Mouse (Mus musculus): ENCODE results near the gene Hipk2. TPM values are rescaled to one million over a fixed set of nuclear protein-coding genes. Genes with fewer than 3 reads are reported as not detected.

Gene Hipk2
- polyA plus RNA-seq, 1 experiment from 2014 or later = 21.5 TPM

GRCm38 (mm10) chr6:38732681-38733080 is 143.3 kb downstream of the Hipk2 start:
- no peak overlapping the region for H3K4me3 ChIP-seq (replicated peaks; ENCODE audit: low read length)
- H3K4me1 ChIP-seq (ENCODE audit: control insufficient read depth, insufficient read depth, low read length) = no peaks in the 10 kb centered on the region
- ATAC-seq (ENCODE audit: insufficient read depth, low FRiP score) = no peak
- no peaks in the 10 kb centered on the region for H3K27me3 ChIP-seq (ENCODE audit: control insufficient read depth, insufficient read depth, low read length)
- H3K36me3 ChIP-seq (ENCODE audit: control insufficient read depth, insufficient read depth, low read length) = peaks cover 5% of the 10 kb centered on the region
- no peak overlapping the region for H3K27ac ChIP-seq (ENCODE audit: low read length)
- 83% methylated on average over 3 of the region's 3 CpGs for WGBS
- no peak overlapping the region for H3K9ac ChIP-seq (ENCODE audit: low read length)
- no peak overlapping the region for H3K4me2 ChIP-seq (ENCODE audit: low read depth, low read length)
- H3K9me3 ChIP-seq (replicated peaks; ENCODE audit: control insufficient read depth, low read length) = no peaks in the 10 kb centered on the region

- H3K36me3 ChIP-seq (ENCODE audit: control insufficient read depth, insufficient read depth, low read length) = peaks cover 5% of the 10 kb centered on the region
- WGBS = 83% methylated on average over 15 of the region's 15 CpGs
- no peaks in the 10 kb centered on the region for H3K9me3 ChIP-seq (replicated peaks; ENCODE audit: control insufficient read depth, low read length)
- H3K27me3 ChIP-seq (ENCODE audit: control insufficient read depth, insufficient read depth, low read length) = no peaks in the 10 kb centered on the region
- no peaks in the 10 kb centered on the region for H3K4me1 ChIP-seq (ENCODE audit: control insufficient read depth, insufficient read depth, low read length)
- H3K4me3 ChIP-seq (replicated peaks; ENCODE audit: low read length) = no peak overlapping the region
- H3K9ac ChIP-seq (ENCODE audit: low read length) = no peak overlapping the region
- H3K4me2 ChIP-seq (ENCODE audit: low read depth, low read length) = no peak overlapping the region
- H3K27ac ChIP-seq (ENCODE audit: low read length) = no peak overlapping the region
- ATAC-seq (ENCODE audit: insufficient read depth, low FRiP score) = no peak
Measured at GRCm38 (mm10) chr6:38730169-38731146, 145.5 kb downstream of the Hipk2 start.

GRCm38 (mm10) chr6:38725515-38725914 is 150.4 kb downstream of the Hipk2 start:
- H3K4me2 ChIP-seq (ENCODE audit: low read depth, low read length) = no peak overlapping the region
- no peaks in the 10 kb centered on the region for H3K27me3 ChIP-seq (ENCODE audit: control insufficient read depth, insufficient read depth, low read length)
- no peaks in the 10 kb centered on the region for H3K4me1 ChIP-seq (ENCODE audit: control insufficient read depth, insufficient read depth, low read length)
- H3K9ac ChIP-seq (ENCODE audit: low read length) = no peak overlapping the region
- no peak for ATAC-seq (ENCODE audit: insufficient read depth, low FRiP score)
- H3K9me3 ChIP-seq (replicated peaks; ENCODE audit: control insufficient read depth, low read length) = no peaks in the 10 kb centered on the region
- H3K27ac ChIP-seq (ENCODE audit: low read length) = no peak overlapping the region
- 89% methylated on average over 3 of the region's 3 CpGs for WGBS
- H3K36me3 ChIP-seq (ENCODE audit: control insufficient read depth, insufficient read depth, low read length) = peaks cover 10% of the 10 kb centered on the region; the same call in 1 of the 2 replicates
- no peak overlapping the region for H3K4me3 ChIP-seq (replicated peaks; ENCODE audit: low read length)

GRCm38 (mm10) chr6:38721361-38721760 is 154.6 kb downstream of the Hipk2 start:
- no peak overlapping the region for H3K9ac ChIP-seq (ENCODE audit: low read length)
- no peaks in the 10 kb centered on the region for H3K9me3 ChIP-seq (replicated peaks; ENCODE audit: control insufficient read depth, low read length)
- no peaks in the 10 kb centered on the region for H3K27me3 ChIP-seq (ENCODE audit: control insufficient read depth, insufficient read depth, low read length)
- peaks cover 13% of the 10 kb centered on the region for H3K36me3 ChIP-seq (ENCODE audit: control insufficient read depth, insufficient read depth, low read length)
- no peak overlapping the region for H3K27ac ChIP-seq (ENCODE audit: low read length)
- H3K4me3 ChIP-seq (replicated peaks; ENCODE audit: low read length) = no peak overlapping the region
- 64% methylated on average over 1 of the region's 1 CpGs for WGBS
- no peak for ATAC-seq (ENCODE audit: insufficient read depth, low FRiP score)
- H3K4me2 ChIP-seq (ENCODE audit: low read depth, low read length) = no peak overlapping the region
- H3K4me1 ChIP-seq (ENCODE audit: control insufficient read depth, insufficient read depth, low read length) = no peaks in the 10 kb centered on the region

GRCm38 (mm10) chr6:38719229-38719628 is 156.7 kb downstream of the Hipk2 start:
- 84% methylated on average over 6 of the region's 6 CpGs for WGBS
- H3K36me3 ChIP-seq (ENCODE audit: control insufficient read depth, insufficient read depth, low read length) = peaks cover 25% of the 10 kb centered on the region
- no peaks in the 10 kb centered on the region for H3K9me3 ChIP-seq (replicated peaks; ENCODE audit: control insufficient read depth, low read length)
- no peak for ATAC-seq (ENCODE audit: insufficient read depth, low FRiP score)
- H3K27me3 ChIP-seq (ENCODE audit: control insufficient read depth, insufficient read depth, low read length) = no peaks in the 10 kb centered on the region
- no peak overlapping the region for H3K27ac ChIP-seq (ENCODE audit: low read length)
- H3K4me2 ChIP-seq (ENCODE audit: low read depth, low read length) = no peak overlapping the region
- H3K4me3 ChIP-seq (replicated peaks; ENCODE audit: low read length) = no peak overlapping the region
- H3K4me1 ChIP-seq (ENCODE audit: control insufficient read depth, insufficient read depth, low read length) = no peaks in the 10 kb centered on the region
- H3K9ac ChIP-seq (ENCODE audit: low read length) = no peak overlapping the region

- no peaks in the 10 kb centered on the region for H3K9me3 ChIP-seq (replicated peaks; ENCODE audit: control insufficient read depth, low read length)
- peaks cover 27% of the 10 kb centered on the region for H3K36me3 ChIP-seq (ENCODE audit: control insufficient read depth, insufficient read depth, low read length)
- no peak overlapping the region for H3K27ac ChIP-seq (ENCODE audit: low read length)
- no peak for ATAC-seq (ENCODE audit: insufficient read depth, low FRiP score)
- H3K27me3 ChIP-seq (ENCODE audit: control insufficient read depth, insufficient read depth, low read length) = no peaks in the 10 kb centered on the region
- 95% methylated on average over 7 of the region's 7 CpGs for WGBS
- H3K9ac ChIP-seq (ENCODE audit: low read length) = no peak overlapping the region
- no peak overlapping the region for H3K4me3 ChIP-seq (replicated peaks; ENCODE audit: low read length)
- H3K4me2 ChIP-seq (ENCODE audit: low read depth, low read length) = no peak overlapping the region
- no peaks in the 10 kb centered on the region for H3K4me1 ChIP-seq (ENCODE audit: control insufficient read depth, insufficient read depth, low read length)
Measured at GRCm38 (mm10) chr6:38718625-38719024, 157.3 kb downstream of the Hipk2 start.

DNA sequence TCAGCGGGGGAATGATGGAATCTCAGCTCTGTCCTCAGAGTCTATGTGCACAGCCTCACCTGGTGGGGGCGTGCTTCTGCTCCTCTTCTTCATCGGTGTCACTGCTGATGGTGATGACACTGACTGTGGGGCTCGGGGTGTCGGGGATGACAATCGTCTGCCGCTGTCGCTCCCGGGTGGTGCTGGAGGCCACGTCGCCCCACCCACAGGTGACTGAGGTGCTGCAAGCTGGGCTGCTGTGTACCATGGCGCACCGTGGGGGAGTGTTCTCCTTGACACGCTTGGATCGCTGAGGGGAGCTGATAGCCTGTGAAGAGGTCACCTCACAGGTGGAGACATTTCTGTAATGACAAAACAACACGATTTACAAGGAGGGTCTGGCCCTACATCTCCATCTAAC is 160.1 kb downstream of the Hipk2 start:
- Histone ChIP-seq H3K27me3 (ENCODE audit: control insufficient read depth, insufficient read depth, low read length) (no peaks in the 10 kb centered on the region), H3K27ac (ENCODE audit: low read length) (no peak overlapping the region), H3K36me3 (ENCODE audit: control insufficient read depth, insufficient read depth, low read length) (peaks cover 33% of the 10 kb centered on the region), H3K9ac (ENCODE audit: low read length) (no peak overlapping the region), H3K9me3 (replicated peaks; ENCODE audit: control insufficient read depth, low read length) (no peaks in the 10 kb centered on the region), H3K4me1 (ENCODE audit: control insufficient read depth, insufficient read depth, low read length) (no peaks in the 10 kb centered on the region), H3K4me2 (ENCODE audit: low read depth, low read length) (no peak overlapping the region), H3K4me3 (replicated peaks; ENCODE audit: low read length) (no peak overlapping the region)
- WGBS = 88% methylated on average over 16 of the region's 16 CpGs
- no peak for ATAC-seq (ENCODE audit: insufficient read depth, low FRiP score)

GRCm38 (mm10) chr6:38713957-38714898 is 161.7 kb downstream of the Hipk2 start:
- 84% methylated on average over 19 of the region's 19 CpGs for WGBS
- Histone ChIP-seq H3K4me3 (replicated peaks; ENCODE audit: low read length) (no peak overlapping the region), H3K36me3 (ENCODE audit: control insufficient read depth, insufficient read depth, low read length) (peaks cover 29% of the 10 kb centered on the region), H3K9ac (ENCODE audit: low read length) (no peak overlapping the region), H3K9me3 (replicated peaks; ENCODE audit: control insufficient read depth, low read length) (no peaks in the 10 kb centered on the region), H3K27ac (ENCODE audit: low read length) (no peak overlapping the region), H3K4me2 (ENCODE audit: low read depth, low read length) (no peak overlapping the region), H3K4me1 (ENCODE audit: control insufficient read depth, insufficient read depth, low read length) (no peaks in the 10 kb centered on the region), H3K27me3 (ENCODE audit: control insufficient read depth, insufficient read depth, low read length) (no peaks in the 10 kb centered on the region)
- ATAC-seq (ENCODE audit: insufficient read depth, low FRiP score) = no peak

- ATAC-seq (ENCODE audit: insufficient read depth, low FRiP score) = no peak
- WGBS = 86% methylated on average over 3 of the region's 3 CpGs
Measured at GRCm38 (mm10) chr6:38710449-38710848, 165.5 kb downstream of the Hipk2 start.

More at GRCm38 (mm10) chr6:38710449-38710848, 165.5 kb downstream of the Hipk2 start:
- Histone ChIP-seq H3K4me1 (ENCODE audit: control insufficient read depth, insufficient read depth, low read length) (no peaks in the 10 kb centered on the region), H3K36me3 (ENCODE audit: control insufficient read depth, insufficient read depth, low read length) (peaks cover 20% of the 10 kb centered on the region; the same call in 1 of the 2 replicates), H3K4me3 (replicated peaks; ENCODE audit: low read length) (no peak overlapping the region), H3K4me2 (ENCODE audit: low read depth, low read length) (no peak overlapping the region), H3K27ac (ENCODE audit: low read length) (no peak overlapping the region), H3K27me3 (ENCODE audit: control insufficient read depth, insufficient read depth, low read length) (no peaks in the 10 kb centered on the region), H3K9me3 (replicated peaks; ENCODE audit: control insufficient read depth, low read length) (no peaks in the 10 kb centered on the region), H3K9ac (ENCODE audit: low read length) (no peak overlapping the region)
